Mouse (Mus musculus): ENCODE measurements at regions not wholly inside any gene's neighbourhood (a gene's known extent, or its start where the extent isn't known, plus 50 kb on each side); places are given as distances from the start of the nearest gene placed in this dataset.
A peak's percentile ranks its signal among the peaks of the same experiment; 100 is the strongest.

- H3K4me2 ChIP-seq (ENCODE audit: low read length) = no peak overlapping the region
- no peak overlapping the region for H3K27ac ChIP-seq (replicated peaks; ENCODE audit: low read depth, low read length)
- H3K36me3 ChIP-seq (ENCODE audit: control insufficient read depth, insufficient read depth, low read length) = no peaks in the 10 kb centered on the region
- WGBS = 52% methylated on average over 14 of the region's 14 CpGs
- ATAC-seq (ENCODE audit: low FRiP score, low TSS enrichment) = no peak
- DNase-seq = peak; percentile 32
- no peaks in the 10 kb centered on the region for H3K27me3 ChIP-seq (ENCODE audit: control insufficient read depth, insufficient read depth, low read length)
- no peak overlapping the region for H3K4me3 ChIP-seq (replicated peaks; ENCODE audit: low read depth, low read length)
- H3K9ac ChIP-seq (replicated peaks; ENCODE audit: low read length) = no peak overlapping the region
- peaks cover under 1% of the 10 kb centered on the region; the same call in 1 of the 2 replicates for H3K9me3 ChIP-seq (ENCODE audit: control insufficient read depth, low read length)
- H3K4me1 ChIP-seq (ENCODE audit: control insufficient read depth, insufficient read depth, low read length) = no peaks in the 10 kb centered on the region
Measured at GRCm38 (mm10) chr8:116383495-116384417, 121.0 kb upstream of the Dynlrb2 start.

- Histone ChIP-seq H3K9ac (replicated peaks; ENCODE audit: low read length) (no peak overlapping the region), H3K27ac (replicated peaks; ENCODE audit: low read depth, low read length) (no peak overlapping the region), H3K36me3 (ENCODE audit: control insufficient read depth, insufficient read depth, low read length) (no peaks in the 10 kb centered on the region), H3K9me3 (ENCODE audit: control insufficient read depth, low read length) (no peaks in the 10 kb centered on the region), H3K27me3 (ENCODE audit: control insufficient read depth, insufficient read depth, low read length) (no peaks in the 10 kb centered on the region), H3K4me3 (replicated peaks; ENCODE audit: low read depth, low read length) (no peak overlapping the region), H3K4me2 (ENCODE audit: low read length) (no peak overlapping the region), H3K4me1 (ENCODE audit: control insufficient read depth, insufficient read depth, low read length) (no peaks in the 10 kb centered on the region)
- DNase-seq (no peak), ATAC-seq (ENCODE audit: low FRiP score, low TSS enrichment) (no peak)
- WGBS = 86% methylated on average over 8 of the region's 8 CpGs
Measured at GRCm38 (mm10) chr8:116383036-116383435, 121.7 kb upstream of the Dynlrb2 start.

GRCm38 (mm10) chr8:116380601-116381000 is 124.2 kb upstream of the Dynlrb2 start:
- no peak overlapping the region for H3K9ac ChIP-seq (replicated peaks; ENCODE audit: low read length)
- no peak for ATAC-seq (ENCODE audit: low FRiP score, low TSS enrichment)
- no peaks in the 10 kb centered on the region for H3K27me3 ChIP-seq (ENCODE audit: control insufficient read depth, insufficient read depth, low read length)
- no peak overlapping the region for H3K4me2 ChIP-seq (ENCODE audit: low read length)
- no peak overlapping the region for H3K27ac ChIP-seq (replicated peaks; ENCODE audit: low read depth, low read length)
- no peaks in the 10 kb centered on the region for H3K4me1 ChIP-seq (ENCODE audit: control insufficient read depth, insufficient read depth, low read length)
- H3K4me3 ChIP-seq (replicated peaks; ENCODE audit: low read depth, low read length) = no peak overlapping the region
- WGBS = 91% methylated on average over 4 of the region's 4 CpGs
- H3K9me3 ChIP-seq (ENCODE audit: control insufficient read depth, low read length) = no peaks in the 10 kb centered on the region
- H3K36me3 ChIP-seq (ENCODE audit: control insufficient read depth, insufficient read depth, low read length) = no peaks in the 10 kb centered on the region
- no peak for DNase-seq

GRCm38 (mm10) chr8:116379851-116380250 is 124.9 kb upstream of the Dynlrb2 start:
- Histone ChIP-seq H3K36me3 (ENCODE audit: control insufficient read depth, insufficient read depth, low read length) (no peaks in the 10 kb centered on the region), H3K27me3 (ENCODE audit: control insufficient read depth, insufficient read depth, low read length) (no peaks in the 10 kb centered on the region), H3K27ac (replicated peaks; ENCODE audit: low read depth, low read length) (no peak overlapping the region), H3K4me3 (replicated peaks; ENCODE audit: low read depth, low read length) (no peak overlapping the region), H3K4me2 (ENCODE audit: low read length) (no peak overlapping the region), H3K4me1 (ENCODE audit: control insufficient read depth, insufficient read depth, low read length) (no peaks in the 10 kb centered on the region), H3K9ac (replicated peaks; ENCODE audit: low read length) (no peak overlapping the region), H3K9me3 (ENCODE audit: control insufficient read depth, low read length) (no peaks in the 10 kb centered on the region)
- ATAC-seq (ENCODE audit: low FRiP score, low TSS enrichment) (no peak), DNase-seq (no peak)
- 78% methylated on average over 3 of the region's 3 CpGs for WGBS

GRCm38 (mm10) chr8:116375758-116376157 is 129.0 kb upstream of the Dynlrb2 start:
- DNase-seq (no peak), ATAC-seq (ENCODE audit: low FRiP score, low TSS enrichment) (no peak)
- 87% methylated on average over 5 of the region's 5 CpGs for WGBS
- no peak overlapping the region for H3K4me2 ChIP-seq (ENCODE audit: low read length)
- no peaks in the 10 kb centered on the region for H3K4me1 ChIP-seq (ENCODE audit: control insufficient read depth, insufficient read depth, low read length)
- H3K9me3 ChIP-seq (ENCODE audit: control insufficient read depth, low read length) = no peaks in the 10 kb centered on the region
- no peaks in the 10 kb centered on the region for H3K36me3 ChIP-seq (ENCODE audit: control insufficient read depth, insufficient read depth, low read length)
- H3K27ac ChIP-seq (replicated peaks; ENCODE audit: low read depth, low read length) = no peak overlapping the region
- no peak overlapping the region for H3K9ac ChIP-seq (replicated peaks; ENCODE audit: low read length)
- no peak overlapping the region for H3K4me3 ChIP-seq (replicated peaks; ENCODE audit: low read depth, low read length)
- no peaks in the 10 kb centered on the region for H3K27me3 ChIP-seq (ENCODE audit: control insufficient read depth, insufficient read depth, low read length)

GRCm38 (mm10) chr8:116373063-116373462 is 131.7 kb upstream of the Dynlrb2 start:
- no peaks in the 10 kb centered on the region for H3K9me3 ChIP-seq (ENCODE audit: control insufficient read depth, low read length)
- no peak overlapping the region for H3K4me2 ChIP-seq (ENCODE audit: low read length)
- H3K27ac ChIP-seq (replicated peaks; ENCODE audit: low read depth, low read length) = no peak overlapping the region
- H3K4me1 ChIP-seq (ENCODE audit: control insufficient read depth, insufficient read depth, low read length) = no peaks in the 10 kb centered on the region
- H3K4me3 ChIP-seq (replicated peaks; ENCODE audit: low read depth, low read length) = no peak overlapping the region
- no peak overlapping the region for H3K9ac ChIP-seq (replicated peaks; ENCODE audit: low read length)
- no peaks in the 10 kb centered on the region for H3K27me3 ChIP-seq (ENCODE audit: control insufficient read depth, insufficient read depth, low read length)
- ATAC-seq (ENCODE audit: low FRiP score, low TSS enrichment) (no peak), DNase-seq (no peak)
- 86% methylated on average over 4 of the region's 4 CpGs for WGBS
- H3K36me3 ChIP-seq (ENCODE audit: control insufficient read depth, insufficient read depth, low read length) = no peaks in the 10 kb centered on the region

- no peak overlapping the region for H3K4me3 ChIP-seq (replicated peaks; ENCODE audit: low read depth, low read length)
- H3K27ac ChIP-seq (replicated peaks; ENCODE audit: low read depth, low read length) = no peak overlapping the region
- ATAC-seq (ENCODE audit: low FRiP score, low TSS enrichment) (no peak), DNase-seq (peak; percentile 70)
- 49% methylated on average over 3 of the region's 3 CpGs for WGBS
- no peak overlapping the region for H3K9ac ChIP-seq (replicated peaks; ENCODE audit: low read length)
- H3K9me3 ChIP-seq (ENCODE audit: control insufficient read depth, low read length) = no peaks in the 10 kb centered on the region
- peaks cover under 1% of the 10 kb centered on the region; the same call in 1 of the 2 replicates for H3K4me1 ChIP-seq (ENCODE audit: control insufficient read depth, insufficient read depth, low read length)
- H3K4me2 ChIP-seq (ENCODE audit: low read length) = no peak overlapping the region
- H3K36me3 ChIP-seq (ENCODE audit: control insufficient read depth, insufficient read depth, low read length) = no peaks in the 10 kb centered on the region
- no peaks in the 10 kb centered on the region for H3K27me3 ChIP-seq (ENCODE audit: control insufficient read depth, insufficient read depth, low read length)
Measured at GRCm38 (mm10) chr8:116372574-116372973, 132.2 kb upstream of the Dynlrb2 start.

- Histone ChIP-seq H3K4me2 (ENCODE audit: low read length) (no peak overlapping the region), H3K4me3 (replicated peaks; ENCODE audit: low read depth, low read length) (no peak overlapping the region), H3K9ac (replicated peaks; ENCODE audit: low read length) (no peak overlapping the region), H3K4me1 (ENCODE audit: control insufficient read depth, insufficient read depth, low read length) (peaks cover 4% of the 10 kb centered on the region; the same call in 1 of the 2 replicates), H3K27ac (replicated peaks; ENCODE audit: low read depth, low read length) (no peak overlapping the region), H3K27me3 (ENCODE audit: control insufficient read depth, insufficient read depth, low read length) (no peaks in the 10 kb centered on the region), H3K9me3 (ENCODE audit: control insufficient read depth, low read length) (no peaks in the 10 kb centered on the region), H3K36me3 (ENCODE audit: control insufficient read depth, insufficient read depth, low read length) (no peaks in the 10 kb centered on the region)
- 83% methylated on average over 9 of the region's 9 CpGs for WGBS
- ATAC-seq (ENCODE audit: low FRiP score, low TSS enrichment) = no peak
- no peak for DNase-seq
Measured at GRCm38 (mm10) chr8:116372056-116372455, 132.7 kb upstream of the Dynlrb2 start.

GRCm38 (mm10) chr8:116367491-116367890 is 137.3 kb upstream of the Dynlrb2 start:
- Histone ChIP-seq H3K4me3 (replicated peaks; ENCODE audit: low read depth, low read length) (no peak overlapping the region), H3K27me3 (ENCODE audit: control insufficient read depth, insufficient read depth, low read length) (no peaks in the 10 kb centered on the region), H3K4me1 (ENCODE audit: control insufficient read depth, insufficient read depth, low read length) (peaks cover 4% of the 10 kb centered on the region; the same call in 1 of the 2 replicates), H3K27ac (replicated peaks; ENCODE audit: low read depth, low read length) (no peak overlapping the region), H3K4me2 (ENCODE audit: low read length) (no peak overlapping the region), H3K9me3 (ENCODE audit: control insufficient read depth, low read length) (no peaks in the 10 kb centered on the region), H3K36me3 (ENCODE audit: control insufficient read depth, insufficient read depth, low read length) (no peaks in the 10 kb centered on the region), H3K9ac (replicated peaks; ENCODE audit: low read length) (no peak overlapping the region)
- WGBS = 17% methylated on average over 6 of the region's 6 CpGs
- ATAC-seq (ENCODE audit: low FRiP score, low TSS enrichment) (no peak), DNase-seq (peak; percentile 42)

Data from midbrain, embryonic 14.5 days (tissue).